Mouse (Mus musculus) stomach, postnatal 0 days (tissue): ENCODE results near the gene Ppfia3. TPM values are rescaled to one million over a fixed set of nuclear protein-coding genes. Genes with fewer than 3 reads are reported as not detected.

Experiments used
- ATAC-seq: fragments of 200-750 bp; cut with Nextera tagmentation; 2 replicates; pipeline ENCODE4 v1.8.0; 2017; ENCODE audit not compliant: low FRiP score, low TSS enrichment
- DNase-seq: peaks from one replicate; pipeline ENCODE4 v3.0.0-alpha.2; 2016; ENCODE audit warnings: low spot score
- H3K27ac ChIP-seq: fragments of 300-500 bp; sonication (generic); replicated peaks from 2 replicates; pipeline ENCODE4 v1.5.1; 2014; ENCODE audit warnings: mild to moderate bottlenecking, control low read depth
- H3K27me3 ChIP-seq: fragments of 300-500 bp; sonication (generic); 2 replicates; pipeline ENCODE4 v1.6.1; 2014; ENCODE audit warnings: low read length; ENCODE audit not compliant: control insufficient read depth, insufficient read depth
- H3K36me3 ChIP-seq: fragments of 300-500 bp; sonication (generic); 2 replicates; pipeline ENCODE4 v1.6.1; 2014; ENCODE audit warnings: low read length, mixed read lengths; ENCODE audit not compliant: control insufficient read depth, insufficient read depth
- H3K4me1 ChIP-seq: fragments of 300-500 bp; sonication (generic); replicated peaks from 2 replicates; pipeline ENCODE4 v1.6.1; 2014; ENCODE audit warnings: antibody characterized with exemption; ENCODE audit not compliant: control insufficient read depth, insufficient read depth
- H3K4me2 ChIP-seq: fragments of 300-500 bp; sonication (generic); replicated peaks from 2 replicates; pipeline ENCODE4 v1.6.1; 2014; ENCODE audit warnings: low read depth, mild to moderate bottlenecking, control low read depth, moderate library complexity
- H3K4me3 ChIP-seq: fragments of 300-500 bp; sonication (generic); 2 replicates; pipeline ENCODE4 v1.5.1; 2014; ENCODE audit warnings: low read depth, low read length, control low read depth
- H3K9ac ChIP-seq: fragments of 300-500 bp; sonication (generic); 2 replicates; pipeline ENCODE4 v1.6.1; 2014; ENCODE audit warnings: mild to moderate bottlenecking, low read length, control low read depth, mixed read lengths
- H3K9me3 ChIP-seq: fragments of 300-500 bp; sonication (generic); 2 replicates; pipeline ENCODE4 v1.6.1; 2016; ENCODE audit warnings: low read length; ENCODE audit not compliant: control insufficient read depth
- CTCF ChIP-seq: IDR thresholded peaks from 2 replicates; pipeline ENCODE4 v1.5.1; 2016; ENCODE audit warnings: antibody characterized with exemption, low read depth, mild to moderate bottlenecking, moderate library complexity
- EP300 ChIP-seq: optimal IDR thresholded peaks from 2 replicates; pipeline ENCODE3; 2016; ENCODE audit warnings: antibody characterized with exemption
- WGBS: fragments of 180-500 bp; shearing (Covaris S2); extraction: QIAGEN DNeasy Blood & Tissue Kit; methylation state at CpG from one replicate; pipeline ENCODE4 v1.1.7; 2014; 5-methylcytosine and 5-hydroxymethylcytosine counted together
- polyA plus RNA-seq: library from polyadenylated mRNA; unstranded; fragments of >200 nt; fragmentation: Nextera tagmentation; extraction: Ambion mirVana; gene quantifications from 2 replicates; pipeline ENCODE4 v1.2.1, GENCODE M21; 2015

The Ppfia3 gene
- polyA plus RNA-seq, 1 experiment from 2014 or later, result 6.0 TPM

GRCm38 (mm10) chr7:45395578-45396336 lies 28.9 kb upstream of the Ppfia3 start, which contains the start of gene Snrnp70:
Gene Snrnp70, minus strand, starts transcription at chr7:45395742.
- Histone ChIP-seq H3K4me1 (peaks cover 4% of the 10 kb centered on the region; the same call in 1 of the 2 replicates), H3K36me3 (peaks cover 12% of the 10 kb centered on the region; the same call in 1 of the 2 replicates), H3K4me2 (peak within 1 kb of the TSS; percentile 69), H3K27ac (peak within 1 kb of the TSS; percentile 97), H3K4me3 (peak within 1 kb of the TSS; percentile 75), H3K9ac (peak within 1 kb of the TSS; percentile 80), H3K27me3 (no peaks in the 10 kb centered on the region), H3K9me3 (no peaks in the 10 kb centered on the region)
- peak; percentile 98 for ATAC-seq
- TF ChIP-seq EP300 (no peak), CTCF (no peak)
- peak; percentile 100 for DNase-seq
- under 1% methylated on average over 60 of the region's 60 CpGs for WGBS

- 0% methylated on average over 19 of the region's 20 CpGs for WGBS
- Histone ChIP-seq H3K4me2 (peak overlapping the region; percentile 69), H3K4me1 (peaks cover 4% of the 10 kb centered on the region; the same call in 1 of the 2 replicates), H3K4me3 (peak overlapping the region; percentile 75), H3K27ac (peak overlapping the region; percentile 97), H3K36me3 (peaks cover 14% of the 10 kb centered on the region; the same call in 1 of the 2 replicates), H3K9me3 (no peaks in the 10 kb centered on the region), H3K9ac (peak overlapping the region; percentile 80), H3K27me3 (no peaks in the 10 kb centered on the region)
- ATAC-seq (peak; percentile 76), DNase-seq (no peak)
- TF ChIP-seq EP300 (no peak), CTCF (no peak)
Observed at GRCm38 (mm10) chr7:45395129-45395541, 28.3 kb upstream of the Ppfia3 start.

- no peak for DNase-seq
- WGBS, result 93% methylated on average over 3 of the region's 3 CpGs
- ATAC-seq, result no peak
- H3K36me3 ChIP-seq, result peaks cover 60% of the 10 kb centered on the region
- no peaks in the 10 kb centered on the region for H3K4me1 ChIP-seq
- H3K9ac ChIP-seq, result no peak overlapping the region
- no peak overlapping the region for H3K4me3 ChIP-seq
- H3K9me3 ChIP-seq, result no peaks in the 10 kb centered on the region
- H3K27ac ChIP-seq, result no peak overlapping the region
- no peaks in the 10 kb centered on the region for H3K27me3 ChIP-seq
- H3K4me2 ChIP-seq, result no peak overlapping the region
- TF ChIP-seq EP300 (no peak), CTCF (peak; percentile 55)
Observed at GRCm38 (mm10) chr7:45386077-45386476, 19.3 kb upstream of the Ppfia3 start.

- Histone ChIP-seq H3K36me3 (peaks cover 36% of the 10 kb centered on the region), H3K4me2 (no peak overlapping the region), H3K9ac (no peak overlapping the region), H3K27ac (no peak overlapping the region), H3K4me1 (no peaks in the 10 kb centered on the region), H3K9me3 (no peaks in the 10 kb centered on the region), H3K27me3 (no peaks in the 10 kb centered on the region), H3K4me3 (no peak overlapping the region)
- DNase-seq, result no peak
- TF ChIP-seq CTCF, result no peak
- TF ChIP-seq EP300, result no peak
- ATAC-seq, result no peak
- 96% methylated on average over 1 of the region's 1 CpGs for WGBS
Observed at GRCm38 (mm10) chr7:45376057-45376456, 9.2 kb upstream of the Ppfia3 start.

- Histone ChIP-seq H3K9ac (no peak overlapping the region), H3K4me2 (no peak overlapping the region), H3K9me3 (no peaks in the 10 kb centered on the region), H3K4me3 (no peak overlapping the region), H3K36me3 (peaks cover 29% of the 10 kb centered on the region), H3K27ac (no peak overlapping the region), H3K4me1 (no peaks in the 10 kb centered on the region), H3K27me3 (no peaks in the 10 kb centered on the region)
- 87% methylated on average over 8 of the region's 8 CpGs for WGBS
- ATAC-seq, result no peak
- DNase-seq, result no peak
- TF ChIP-seq EP300 (no peak), CTCF (no peak)
Observed at GRCm38 (mm10) chr7:45374620-45375019, 7.8 kb upstream of the Ppfia3 start.

GRCm38 (mm10) chr7:45372371-45372770 lies 5.6 kb upstream of the Ppfia3 start:
- H3K4me3 ChIP-seq, result no peak overlapping the region
- DNase-seq (no peak), ATAC-seq (no peak)
- no peak overlapping the region for H3K27ac ChIP-seq
- H3K9me3 ChIP-seq, result no peaks in the 10 kb centered on the region
- H3K36me3 ChIP-seq, result peaks cover 20% of the 10 kb centered on the region
- WGBS, result 77% methylated on average over 5 of the region's 5 CpGs
- H3K27me3 ChIP-seq, result no peaks in the 10 kb centered on the region
- H3K4me1 ChIP-seq, result no peaks in the 10 kb centered on the region
- no peak for TF ChIP-seq CTCF
- no peak for TF ChIP-seq EP300
- H3K9ac ChIP-seq, result no peak overlapping the region
- no peak overlapping the region for H3K4me2 ChIP-seq
